Mouse (Mus musculus) colon, adult 2 months (tissue): ENCODE results near the gene Arpc2. TPM values are rescaled to one million over a fixed set of nuclear protein-coding genes. Genes with fewer than 3 reads are reported as not detected.

Source experiments
- polyA plus RNA-seq: library from polyadenylated mRNA; depleted of rRNA; stranded (reverse); fragments of >200 nt; gene quantifications from 2 replicates; pipeline ENCODE4 v1.2.3, GENCODE M21; 2012; rRNA removed

Gene Arpc2
- polyA plus RNA-seq: 211 and 224 TPM in 2 replicates

GRCm38 (mm10) chr1:74235938-74236589, at the start of gene Arpc2:
Arpc2 (plus strand) TSS chr1:74236084.

GRCm38 (mm10) chr1:74194445-74194844, 41.4 kb upstream of the Arpc2 start, which contains the start of gene Cxcr1:
Cxcr1 (minus strand) TSS chr1:74194631.

GRCm38 (mm10) chr1:74278538-74278937, 42.7 kb downstream of the Arpc2 start, which contains the start of gene Gpbar1:
Gpbar1 (plus strand) TSS chr1:74278550.

GRCm38 (mm10) chr1:74284543-74285160, 48.8 kb downstream of the Arpc2 start, which contains the start of the genes Aamp and Pnkd:
Aamp (minus strand) TSS chr1:74284738.
Pnkd (plus strand) TSS chr1:74284930.

GRCm38 (mm10) chr1:74305522-74305921, 69.6 kb downstream of the Arpc2 start, which contains the start of gene Tmbim1:
Tmbim1 (minus strand) TSS chr1:74305622.

Other genes starting within 250 kb of the Arpc2 start
- 180 and 196 TPM in 2 replicates for gene Tns1, start 111.6 kb upstream of the Arpc2 start, polyA plus RNA-seq
- gene Rufy4, start 110.5 kb upstream of the Arpc2 start, polyA plus RNA-seq: 0.10 and 0.21 TPM in 2 replicates
- gene Cxcr2, start 82.1 kb upstream of the Arpc2 start, polyA plus RNA-seq: 0.06 and 0.07 TPM in 2 replicates
- not detected in 2 replicates for gene Cxcr1, start 41.5 kb upstream of the Arpc2 start, polyA plus RNA-seq
- gene Gpbar1, start 42.5 kb downstream of the Arpc2 start, polyA plus RNA-seq: 5.9 and 7.2 TPM in 2 replicates
- gene Aamp, start 48.7 kb downstream of the Arpc2 start, polyA plus RNA-seq: 143 and 167 TPM in 2 replicates
- gene Pnkd, start 48.8 kb downstream of the Arpc2 start, polyA plus RNA-seq: 74.0 and 103 TPM in 2 replicates
- 547 and 710 TPM in 2 replicates for gene Tmbim1, start 69.5 kb downstream of the Arpc2 start, polyA plus RNA-seq
- 0.74 and 0.82 TPM in 2 replicates for gene Catip, start 126.0 kb downstream of the Arpc2 start, polyA plus RNA-seq
- gene Slc11a1, start 139.1 kb downstream of the Arpc2 start, polyA plus RNA-seq: 24.8 and 26.6 TPM in 2 replicates
- 118 and 150 TPM in 2 replicates for gene Ctdsp1, start 155.4 kb downstream of the Arpc2 start, polyA plus RNA-seq
- 160 and 174 TPM in 2 replicates for gene Vil1, start 173.3 kb downstream of the Arpc2 start, polyA plus RNA-seq